Mouse (Mus musculus) MEL (cell line): ENCODE data around the gene Gdap1l1. TPM values are rescaled to one million over a fixed set of nuclear protein-coding genes. Genes with fewer than 3 reads are reported as not detected.

Experiments
- DNase-seq: peaks from one replicate; pipeline ENCODE4 v3.0.0; 2011; ENCODE audit warnings: low read depth, low spot score
- H3K27ac ChIP-seq: 2 replicates; pipeline ENCODE4 v1.5.1; 2012; ENCODE audit warnings: low read depth, mild to moderate bottlenecking, control low read depth, low read length, moderate library complexity; ENCODE audit not compliant: control insufficient read depth
- H3K27me3 ChIP-seq, 2 experiments: fragments of 150-350 bp in 1 of 2; sonication (generic) in 1 of 2; 2 replicates each; pipeline ENCODE4 v1.6.1; 2012; ENCODE audit warnings: low read length in 2 of 2, mild to moderate bottlenecking in 2 of 2, improper control_type of control experiment in 1 of 2, moderate library complexity in 1 of 2; ENCODE audit not compliant: insufficient read depth in 2 of 2, control insufficient read depth in 1 of 2
- H3K36me3 ChIP-seq, 2 experiments: 2 replicates each; pipeline ENCODE4 v1.6.1; 2012 to 2014; ENCODE audit warnings: low read length in 2 of 2, improper control_type of control experiment in 1 of 2, inconsistent platforms in 1 of 2, mild to moderate bottlenecking in 1 of 2; ENCODE audit not compliant: insufficient read depth in 2 of 2, control insufficient read depth in 1 of 2
- H3K4me1 ChIP-seq, 2 experiments: fragments of 150-350 bp in 1 of 2; sonication (generic) in 1 of 2; 2 replicates each; pipeline ENCODE4 v1.6.1; 2012; ENCODE audit warnings: low read length in 2 of 2, improper control_type of control experiment in 1 of 2, mild to moderate bottlenecking in 1 of 2; ENCODE audit not compliant: insufficient read depth in 2 of 2, control insufficient read depth in 1 of 2
- H3K4me3 ChIP-seq, 2 experiments: fragments of 150-350 bp in 1 of 2; sonication (generic) in 1 of 2; 2 replicates each; pipeline ENCODE4 v1.5.1; 2012; ENCODE audit warnings: low read depth in 2 of 2, low read length in 2 of 2, mild to moderate bottlenecking in 2 of 2, moderate library complexity in 2 of 2, control low read depth in 1 of 2, improper control_type of control experiment in 1 of 2; ENCODE audit not compliant: control insufficient read depth in 1 of 2, insufficient read depth in 1 of 2
- H3K79me2 ChIP-seq: 2 replicates; pipeline ENCODE4 v1.6.1; 2012; ENCODE audit warnings: mild to moderate bottlenecking, low read length, moderate library complexity; ENCODE audit not compliant: control insufficient read depth, poor library complexity, insufficient read depth
- H3K9ac ChIP-seq: 2 replicates; pipeline ENCODE4 v1.6.1; 2012; ENCODE audit warnings: low read depth, mild to moderate bottlenecking, control low read depth, low read length, moderate library complexity; ENCODE audit not compliant: control insufficient read depth, poor library complexity, severe bottlenecking
- H3K9me3 ChIP-seq: fragments of 150-350 bp; sonication (generic); replicated peaks from 2 replicates; pipeline ENCODE4 v1.6.1; 2012; ENCODE audit warnings: mild to moderate bottlenecking, low read length, improper control_type of control experiment, moderate library complexity; ENCODE audit not compliant: insufficient read depth
- BHLHE40 ChIP-seq: IDR thresholded peaks from 2 replicates; pipeline ENCODE4 v1.6.1; 2012; ENCODE audit warnings: low read depth, mild to moderate bottlenecking, inconsistent platforms, low read length, improper control_type of control experiment, borderline replicate concordance
- CHD1 ChIP-seq: IDR thresholded peaks from 2 replicates; pipeline ENCODE4 v1.6.1; 2012; ENCODE audit warnings: low read depth, mild to moderate bottlenecking, inconsistent platforms, low read length, improper control_type of control experiment
- CTCF ChIP-seq, 3 experiments: IDR thresholded peaks in 2 of 3; conservative IDR thresholded peaks in 1 of 3; 2 replicates each; pipeline ENCODE4 v1.5.1; 2011 to 2012; ENCODE audit warnings: low read length in 3 of 3, low read depth in 2 of 3, mild to moderate bottlenecking in 2 of 3, improper control_type of control experiment in 1 of 3, inconsistent platforms in 1 of 3, mixed read lengths in 1 of 3, moderate library complexity in 1 of 3; ENCODE audit not compliant: control insufficient read depth in 1 of 3, insufficient read depth in 1 of 3, poor library complexity in 1 of 3, severe bottlenecking in 1 of 3
- E2F4 ChIP-seq: IDR thresholded peaks from 2 replicates; pipeline ENCODE4 v1.6.1; 2011; ENCODE audit warnings: low read depth, low read length, improper control_type of control experiment, borderline replicate concordance
- EP300 ChIP-seq, 2 experiments: IDR thresholded peaks; 2 replicates each; pipeline ENCODE4 v1.6.1; 2011; ENCODE audit warnings: improper control_type of control experiment in 2 of 2, low read length in 2 of 2, low read depth in 1 of 2, mild to moderate bottlenecking in 1 of 2
- ETS1 ChIP-seq: IDR thresholded peaks from 2 replicates; pipeline ENCODE4 v1.6.1; 2012; ENCODE audit warnings: low read depth, mild to moderate bottlenecking, inconsistent platforms, low read length, improper control_type of control experiment, moderate library complexity
- GATA1 ChIP-seq: IDR thresholded peaks from 2 replicates; pipeline ENCODE4 v1.6.1; 2011; ENCODE audit warnings: low read depth, low read length, improper control_type of control experiment
- JUND ChIP-seq: IDR thresholded peaks from 2 replicates; pipeline ENCODE4 v1.6.1; 2011; ENCODE audit warnings: low read depth, mild to moderate bottlenecking, improper control_type of control experiment, low read length
- KAT2A ChIP-seq: conservative IDR thresholded peaks from 2 replicates; pipeline ENCODE4 v1.6.1; 2012; ENCODE audit warnings: low read depth, low read length, improper control_type of control experiment, inconsistent platforms
- MAFK ChIP-seq: IDR thresholded peaks from 2 replicates; pipeline ENCODE4 v1.6.1; 2011; ENCODE audit warnings: low read depth, mild to moderate bottlenecking, low read length, improper control_type of control experiment, borderline replicate concordance
- NELFE ChIP-seq: IDR thresholded peaks from 2 replicates; pipeline ENCODE4 v1.6.1; 2011; ENCODE audit warnings: low read depth, low read length, improper control_type of control experiment
- NRF1 ChIP-seq: IDR thresholded peaks from 2 replicates; pipeline ENCODE4 v1.6.1; 2014; ENCODE audit warnings: low read depth, mild to moderate bottlenecking, inconsistent platforms, low read length, improper control_type of control experiment, moderate library complexity; ENCODE audit not compliant: poor library complexity, insufficient read depth, severe bottlenecking
- POLR2AphosphoS2 ChIP-seq: IDR thresholded peaks from 2 replicates; pipeline ENCODE4 v1.6.1; 2011; ENCODE audit warnings: low read length, improper control_type of control experiment
- POLR2AphosphoS5 ChIP-seq: IDR thresholded peaks from 2 replicates; pipeline ENCODE4 v1.6.1; 2012; ENCODE audit warnings: low read depth, borderline replicate concordance, mild to moderate bottlenecking, inconsistent platforms, low read length, moderate library complexity, mixed read lengths
- RCOR1 ChIP-seq: IDR thresholded peaks from 2 replicates; pipeline ENCODE4 v1.6.1; 2012; ENCODE audit warnings: low read depth, mild to moderate bottlenecking, inconsistent platforms, low read length, improper control_type of control experiment
- SIN3A ChIP-seq: IDR thresholded peaks from 2 replicates; pipeline ENCODE4 v1.6.1; 2012; ENCODE audit warnings: low read length, improper control_type of control experiment, inconsistent platforms
- SMC3 ChIP-seq: IDR thresholded peaks from 2 replicates; pipeline ENCODE4 v1.6.1; 2011; ENCODE audit warnings: low read depth, low read length, improper control_type of control experiment
- UBTF ChIP-seq: IDR thresholded peaks from 2 replicates; pipeline ENCODE4 v1.6.1; 2012; ENCODE audit warnings: low read depth, mild to moderate bottlenecking, inconsistent platforms, low read length, improper control_type of control experiment, moderate library complexity, borderline replicate concordance; ENCODE audit not compliant: insufficient read depth
- ZMIZ1 ChIP-seq: IDR thresholded peaks from 2 replicates; pipeline ENCODE4 v1.6.1; 2012; ENCODE audit warnings: low read depth, mild to moderate bottlenecking, inconsistent platforms, low read length, improper control_type of control experiment, moderate library complexity
- ZNF384 ChIP-seq: IDR thresholded peaks from 2 replicates; pipeline ENCODE4 v1.6.1; 2012; ENCODE audit warnings: low read depth, mild to moderate bottlenecking, inconsistent platforms, low read length, improper control_type of control experiment
- polyA plus RNA-seq, 2 experiments: library from polyadenylated mRNA; stranded (reverse) in 1 of 2; unstranded in 1 of 2; fragments of >175 nt in 1 of 2; fragments of >200 nt in 1 of 2; gene quantifications; 2 replicates each; pipeline versions ENCODE4 v1.2.1 to v1.2.4; 2012; ENCODE audit warnings: low replicate concordance in 2 of 2, low read depth in 1 of 2; ENCODE audit not compliant: insufficient read length in 2 of 2, insufficient read depth in 1 of 2, missing spikeins in 1 of 2
- total RNA-seq: library from RNA; depleted of rRNA; stranded (reverse); fragments of 300-350 nt; gene quantifications from 2 replicates; pipeline ENCODE4 v1.2.3, GENCODE M21; 2012

Gdap1l1 gene
- total and polyA plus RNA-seq, 3 experiments = not detected

- TF ChIP-seq RCOR1 (no peak), ZMIZ1 (no peak), ZNF384 (no peak), BHLHE40 (no peak), MAFK (no peak)
- TF ChIP-seq, all 39 proteins: peak for 0
These were observed 49.1 kb downstream of the Gdap1l1 start (continued) for GRCm38 (mm10) chr2:163487360-163487759.

- H3K36me3 ChIP-seq = no peaks in the 10 kb centered on the region
- TF ChIP-seq JUND (no peak), CHD1 (no peak), ETS1 (no peak), POLR2AphosphoS5 (no peak), UBTF (no peak), E2F4 (no peak), CTCF (IDR thresholded peaks at IDR 0.05 in 2 of 3, conservative IDR thresholded peaks at IDR 0.05 in 1 of 3; ENCODE audit: control insufficient read depth in 1 of 3, insufficient read depth in 1 of 3, low read depth in 2 of 3, low read length in 3 of 3, poor library complexity in 1 of 3, severe bottlenecking in 1 of 3) (no peak), NRF1 (no peak), NELFE (no peak), MAFK (no peak), SIN3A (no peak), SMC3 (no peak), BHLHE40 (no peak), RCOR1 (no peak), KAT2A (no peak), EP300 (IDR thresholded peaks at IDR 0.05; ENCODE audit: low read depth in 1 of 2, low read length in 2 of 2) (no peak), ZNF384 (no peak)
- TF ChIP-seq, all 39 proteins: peak for 0
- no peak for DNase-seq
- no peaks in the 10 kb centered on the region for H3K9me3 ChIP-seq
- H3K79me2 ChIP-seq = no peaks in the 10 kb centered on the region
- no peak overlapping the region for H3K4me3 ChIP-seq
- no peak overlapping the region for H3K27ac ChIP-seq
- H3K4me1 ChIP-seq = no peaks in the 10 kb centered on the region
- H3K9ac ChIP-seq = no peak overlapping the region
- peaks cover 6 to 20% of the 10 kb centered on the region in 2 experiments for H3K27me3 ChIP-seq
These were observed 51.5 kb downstream of the Gdap1l1 start for GRCm38 (mm10) chr2:163489725-163490291.

- TF ChIP-seq GATA1 (no peak), POLR2AphosphoS2 (no peak)
- TF ChIP-seq, all 39 proteins: peak for 0
- H3K4me3 ChIP-seq = no peak overlapping the region
- no peak overlapping the region for H3K27ac ChIP-seq
- no peaks in the 10 kb centered on the region for H3K79me2 ChIP-seq
- no peaks in the 10 kb centered on the region for H3K4me1 ChIP-seq
- H3K36me3 ChIP-seq = no peaks in the 10 kb centered on the region
- no peak overlapping the region for H3K9ac ChIP-seq
- H3K27me3 ChIP-seq = peaks cover 5 to 19% of the 10 kb centered on the region in 2 experiments
- DNase-seq = no peak
- H3K9me3 ChIP-seq = no peaks in the 10 kb centered on the region
These were observed 52.4 kb downstream of the Gdap1l1 start for GRCm38 (mm10) chr2:163490656-163491055.
